Mouse (Mus musculus) CD4-positive, CD25-positive, alpha-beta regulatory T cell, adult 4 months (primary cell): ENCODE measurements around the gene Gstm2. TPM values are rescaled to one million over a fixed set of nuclear protein-coding genes. Genes with fewer than 3 reads are reported as not detected.
A peak's percentile ranks its signal among the peaks of the same experiment; 100 is the strongest.
"Not testable (repeated sequence)": the region's sequence is repeated elsewhere in the genome, so short reads cannot be mapped to it uniquely, and the experiment has no call there.

Experiments used
- ATAC-seq: one replicate; pipeline ENCODE4 v1.8.0; 2017
- polyA plus RNA-seq, 2 experiments: library from polyadenylated mRNA; unstranded; fragments of 100-300 nt; shearing (Covaris generic); gene quantifications; one replicate each; pipeline ENCODE4 v1.2.1; 2017

Gene Gstm2
- not detected for polyA plus RNA-seq

DNA sequence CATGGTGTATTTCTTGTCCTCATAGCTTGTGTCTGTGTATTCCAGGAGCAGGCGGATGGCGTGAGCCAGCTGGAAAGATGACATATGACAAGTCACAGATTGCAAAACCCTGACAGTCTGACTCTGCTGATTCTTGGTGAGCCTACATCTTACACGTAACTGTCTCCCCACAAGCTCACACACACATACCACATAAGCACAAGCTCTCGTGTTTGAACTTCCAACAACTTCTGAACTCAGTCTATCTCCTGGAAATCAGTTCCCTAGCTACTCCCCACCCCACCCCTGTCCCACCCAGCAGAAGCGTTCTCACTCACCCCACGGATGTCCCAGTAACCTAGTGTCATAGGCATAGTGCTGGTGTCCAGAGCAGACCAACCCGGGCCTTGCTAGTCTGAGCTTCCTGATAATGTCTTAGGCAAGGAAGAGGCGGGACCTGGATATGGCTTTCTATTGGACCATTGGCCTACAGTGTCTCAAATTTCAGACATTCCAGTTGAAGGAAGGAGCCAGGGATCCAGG, at the start of gene Gstm2:
TSS of gene Gstm2 (minus strand) at position 413 of the 522 bp plus-strand sequence.
- ATAC-seq, result no peak

DNA sequence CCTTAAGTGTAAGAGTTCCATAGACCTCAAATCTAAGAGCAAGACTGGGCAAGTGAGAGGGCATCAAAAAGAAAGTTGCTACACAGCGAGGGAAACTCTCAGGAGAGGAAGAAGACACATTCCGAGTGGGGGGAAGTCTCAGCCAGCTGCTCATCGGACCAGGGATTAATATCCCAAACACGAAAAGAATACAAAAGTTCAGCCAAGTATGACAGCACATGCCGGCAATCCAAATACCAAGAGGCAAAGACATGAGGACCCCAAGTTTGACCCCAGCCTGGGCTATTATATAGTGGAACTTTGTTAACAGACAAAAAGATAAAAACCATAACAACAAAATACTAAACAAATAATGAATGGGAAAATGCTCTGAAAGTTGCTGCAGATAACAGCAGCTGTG, 46.9 kb upstream of the Gstm2 start:
- no peak for ATAC-seq

DNA sequence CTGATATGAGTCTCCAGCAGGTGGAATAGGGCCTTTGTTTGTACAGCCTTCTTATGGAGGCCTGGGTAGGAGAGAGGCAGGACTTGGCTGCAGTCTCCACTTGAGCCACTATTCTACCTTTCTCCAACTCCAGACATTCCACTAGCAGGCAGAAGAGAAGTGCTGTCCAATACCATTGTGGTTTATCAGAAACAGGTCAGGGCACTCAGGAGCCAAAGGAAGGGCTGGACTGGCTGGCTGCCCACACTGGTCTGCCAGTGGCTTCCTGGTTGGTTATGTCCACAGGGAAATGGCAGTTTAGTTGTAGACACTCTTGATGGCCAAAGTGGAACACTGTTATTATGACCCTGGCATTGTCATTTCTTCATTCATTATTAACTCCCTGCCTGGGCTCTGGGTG, 45.9 kb upstream of the Gstm2 start:
- no peak for ATAC-seq

DNA sequence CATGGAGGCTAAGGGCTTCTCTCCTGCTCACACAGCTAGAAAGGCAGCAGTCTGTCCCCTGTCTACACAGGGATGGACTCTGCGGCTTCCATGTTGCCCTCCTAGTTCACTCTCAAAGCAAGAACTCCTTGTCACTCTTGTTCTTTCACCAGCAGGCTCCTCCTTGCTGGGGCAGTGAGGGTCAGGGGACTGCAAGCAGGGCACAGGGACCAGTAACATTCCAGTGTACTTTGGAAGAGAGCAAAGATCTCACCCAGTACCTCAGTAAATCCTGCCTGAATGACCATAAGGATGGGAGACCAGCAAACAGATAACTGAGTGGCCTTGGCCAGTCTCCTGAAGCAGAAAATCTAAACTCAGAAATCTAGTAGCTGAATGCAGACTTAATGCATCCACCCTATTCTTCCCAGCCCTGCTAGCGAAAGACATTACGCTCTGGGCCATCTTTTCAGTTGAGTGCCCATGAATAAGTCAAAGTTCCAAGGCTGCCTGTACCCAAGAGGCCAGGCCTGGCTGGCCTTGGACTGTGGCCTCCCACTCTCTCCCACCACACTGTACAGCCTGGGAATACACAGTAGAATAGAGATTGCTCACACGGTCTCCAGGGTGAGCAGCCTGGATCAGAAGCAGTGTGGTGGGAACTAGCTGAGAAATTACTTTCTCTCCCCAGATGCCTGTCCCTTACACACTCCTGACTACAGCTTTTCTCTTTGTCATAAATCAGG, 42.5 kb upstream of the Gstm2 start:
- ATAC-seq, result no peak

DNA sequence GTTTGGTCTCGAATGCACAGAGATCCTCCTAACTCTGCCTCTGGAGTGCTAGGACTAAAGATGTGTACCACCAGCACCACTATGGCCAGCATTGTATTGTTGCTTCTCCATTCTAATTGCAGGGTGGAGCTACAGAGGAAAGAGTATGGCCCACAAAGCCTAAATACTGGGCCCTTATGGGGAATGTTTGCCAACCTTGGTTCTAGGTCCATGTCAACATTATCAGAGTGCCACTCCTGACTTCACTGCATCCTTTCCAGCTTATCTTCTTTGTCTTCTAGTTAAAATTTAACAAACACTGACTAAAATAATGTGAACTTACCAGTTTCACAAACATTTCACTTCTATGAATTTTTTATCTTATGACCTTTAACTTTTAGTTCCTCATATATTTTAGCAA, 40.3 kb upstream of the Gstm2 start:
- no peak for ATAC-seq

DNA sequence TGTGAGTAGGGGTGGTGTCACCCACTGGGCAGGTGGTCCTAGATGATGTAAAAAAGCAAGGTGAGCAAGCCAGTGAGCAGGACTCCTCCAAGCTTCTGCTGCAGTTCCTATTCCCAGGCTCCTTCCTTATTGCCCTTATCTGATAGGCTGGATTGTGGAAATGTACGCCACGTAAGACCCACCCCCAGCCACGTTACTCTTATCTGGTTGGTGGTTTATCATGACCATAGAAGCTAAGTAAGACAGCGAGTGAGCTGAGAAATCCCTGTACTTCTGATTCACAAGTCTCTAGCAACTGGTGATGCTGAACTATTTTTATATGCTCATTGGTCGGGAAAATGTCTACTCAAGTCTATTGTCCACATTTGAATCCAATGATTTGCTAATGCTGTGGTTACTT, 39.8 kb upstream of the Gstm2 start:
- ATAC-seq, result no peak

DNA sequence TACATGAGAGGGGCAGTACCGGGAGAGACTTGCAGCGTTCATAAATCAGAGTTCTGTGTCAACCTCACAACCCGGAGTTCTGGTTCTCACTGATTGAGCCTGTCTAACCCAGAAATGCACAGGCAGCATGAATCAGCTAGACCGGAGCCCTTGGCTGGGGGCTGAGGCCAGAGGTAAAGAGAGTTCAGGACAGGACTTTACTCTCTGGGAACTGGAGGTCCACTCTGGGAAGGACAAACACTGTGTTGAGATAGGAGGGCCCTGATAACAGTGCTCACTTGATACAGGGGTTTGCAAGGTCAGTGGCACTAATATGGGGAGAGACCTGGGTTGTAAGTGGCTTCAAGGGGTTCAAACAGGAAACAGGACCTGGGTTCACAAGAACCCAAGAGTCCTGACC, 39.1 kb upstream of the Gstm2 start:
- no peak for ATAC-seq

DNA sequence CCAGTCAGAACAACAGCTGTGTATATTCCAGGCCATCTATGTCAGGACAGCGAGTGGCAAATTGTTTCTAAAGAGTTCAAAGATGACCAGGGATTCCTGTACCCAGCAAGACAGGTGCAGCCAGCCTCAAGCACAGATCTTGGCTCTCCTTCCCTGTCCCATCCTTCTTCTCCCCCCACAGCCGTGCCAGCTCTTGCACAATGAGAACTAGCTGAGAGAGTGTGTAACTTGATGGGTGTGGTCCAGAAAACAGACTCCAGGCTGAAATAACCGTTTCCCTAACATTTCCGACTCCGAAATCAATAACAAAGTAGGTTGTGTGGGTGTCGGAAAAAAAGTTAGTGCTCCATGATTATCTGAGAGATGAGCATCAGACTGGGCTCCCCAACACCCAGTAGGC, 36.4 kb upstream of the Gstm2 start:
- no peak for ATAC-seq

DNA sequence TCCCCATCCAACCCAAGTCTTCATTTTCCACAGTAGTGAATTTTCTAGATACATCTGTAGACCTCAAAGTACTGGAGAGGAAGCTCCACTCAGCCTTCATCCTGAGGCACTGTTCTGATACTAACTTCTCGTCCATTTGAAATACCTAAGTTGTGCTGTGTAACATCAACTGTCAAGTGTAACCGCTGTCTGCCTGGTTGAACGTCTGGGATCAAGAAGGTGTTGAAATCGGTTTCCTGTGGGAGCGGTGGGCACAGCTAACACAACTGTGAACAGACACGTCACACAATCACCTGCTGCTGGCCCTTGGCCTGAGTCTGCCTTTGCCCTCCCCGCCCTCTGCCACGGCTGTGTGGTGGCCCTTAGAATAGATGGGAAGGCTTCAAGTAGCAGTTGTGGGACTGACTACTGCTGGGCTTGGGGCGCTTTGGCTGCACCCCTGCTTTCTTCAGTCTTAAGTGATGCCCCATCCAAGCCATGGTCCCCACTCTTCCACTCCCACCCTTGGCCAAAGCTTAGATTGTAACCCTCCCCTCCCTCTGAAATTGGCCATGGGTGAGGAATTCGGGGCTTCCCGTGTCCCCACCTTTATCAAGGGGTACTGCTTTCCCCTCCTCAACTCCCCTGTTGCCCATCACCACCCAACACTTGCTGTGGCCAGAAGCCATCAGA, 34.2 kb upstream of the Gstm2 start:
- not testable (repeated sequence) for ATAC-seq

DNA sequence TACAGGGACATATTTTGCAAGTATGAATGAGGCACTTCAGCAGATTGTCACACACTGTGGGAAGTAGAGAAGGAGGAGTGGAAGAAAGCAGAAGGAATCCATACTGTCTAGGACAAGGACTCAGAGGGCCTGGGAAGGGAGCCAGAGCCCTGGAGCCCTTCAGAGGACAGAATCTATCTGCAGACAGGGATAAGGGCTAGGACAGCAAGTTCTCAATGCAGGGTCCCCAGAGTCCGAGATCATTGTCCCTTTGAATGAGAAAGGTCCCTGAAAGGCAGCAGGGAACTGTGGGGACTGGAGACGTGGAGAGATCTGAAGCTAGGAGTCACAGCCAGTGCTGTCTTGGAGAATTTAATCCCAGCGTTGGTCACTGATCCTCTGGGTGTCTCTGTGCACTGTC, 33.0 kb upstream of the Gstm2 start:
- ATAC-seq, result not testable (repeated sequence)

DNA sequence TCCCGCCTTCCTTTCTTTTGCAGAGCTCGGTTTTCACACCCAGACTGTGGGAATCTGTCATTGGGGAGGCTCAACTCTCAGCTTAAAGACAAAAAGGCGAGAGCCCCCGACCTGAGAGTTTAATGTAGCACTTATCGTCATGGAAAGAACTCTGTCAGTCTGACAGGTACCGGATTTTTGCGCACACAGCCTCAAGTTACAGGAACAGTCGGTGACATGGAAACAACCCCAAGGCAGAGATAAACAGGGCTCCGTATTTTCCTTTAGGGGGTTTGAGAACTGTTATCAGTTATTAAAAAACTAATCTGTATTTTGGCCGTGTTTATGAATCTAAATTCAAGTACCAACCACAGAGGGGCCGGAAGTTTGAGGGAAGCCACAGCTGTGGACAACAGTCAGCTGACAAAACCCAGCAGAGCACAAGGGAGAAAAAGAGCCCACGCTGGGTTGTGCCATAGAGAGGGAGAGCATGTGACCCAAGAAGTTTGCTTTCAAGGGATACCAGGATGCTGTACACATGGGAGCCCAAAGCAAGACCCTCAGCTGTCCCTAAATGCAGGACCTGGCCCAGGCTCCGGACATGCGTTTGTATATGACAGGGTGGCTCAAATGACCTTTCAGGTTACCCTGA, 32.1 kb upstream of the Gstm2 start:
- ATAC-seq, result peak; percentile 61

DNA sequence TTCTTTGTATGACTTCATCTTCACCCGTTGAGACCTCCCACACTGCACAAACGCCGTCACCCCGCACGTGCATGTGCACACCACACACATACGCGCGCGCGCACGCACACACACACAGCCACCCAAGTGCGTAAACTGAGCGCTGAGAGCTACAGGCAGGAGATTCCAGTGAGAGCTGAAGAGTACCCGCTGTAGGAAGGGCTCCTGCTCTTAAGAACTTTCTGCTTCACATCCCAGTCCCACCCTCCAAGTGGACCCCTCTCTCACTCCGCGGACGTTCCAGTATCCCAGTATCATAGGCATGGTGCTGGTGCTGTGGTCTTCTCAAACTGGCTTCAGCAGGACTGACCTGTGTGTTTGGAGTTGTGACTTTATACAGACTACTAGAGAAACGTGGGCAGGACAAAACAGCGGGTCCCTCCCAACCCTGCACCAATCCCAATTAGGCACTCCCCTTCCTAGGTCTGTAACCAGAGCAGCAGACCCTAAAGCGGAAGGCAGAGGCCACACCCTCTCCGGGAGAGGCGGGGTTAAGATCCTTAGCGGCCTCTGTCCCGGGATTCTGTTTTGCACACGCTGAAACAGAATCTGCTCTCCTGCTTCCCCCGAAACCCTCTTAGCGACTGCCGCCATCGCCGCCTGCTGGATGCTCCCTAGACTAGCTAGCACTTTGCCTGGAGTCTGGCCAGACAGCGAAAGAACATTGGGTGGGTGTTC, 31.4 kb upstream of the Gstm2 start, which contains the start of gene Gstm1:
TSS of gene Gstm1 (minus strand) at position 501 of the 717 bp plus-strand sequence.
- ATAC-seq, result peak; percentile 76

DNA sequence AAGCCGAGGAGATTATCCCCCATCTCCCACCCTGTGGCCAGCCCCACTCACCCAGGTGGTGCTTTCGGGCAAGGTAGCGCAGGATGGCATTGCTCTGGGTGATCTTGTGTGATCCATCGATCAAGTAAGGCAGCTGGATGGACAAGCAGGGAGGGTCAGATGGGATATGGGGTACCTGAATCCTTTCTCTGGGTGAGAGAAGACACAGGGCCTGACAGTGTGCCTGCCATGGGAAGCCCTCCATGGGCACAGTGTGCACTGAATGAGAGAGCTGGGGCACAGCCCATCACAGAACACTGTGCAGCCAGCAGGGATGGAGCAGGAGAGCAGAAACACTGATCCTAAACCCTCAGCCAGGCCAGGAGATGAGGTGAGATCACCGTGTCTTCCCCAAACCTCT, 30.2 kb upstream of the Gstm2 start:
- not testable (repeated sequence) for ATAC-seq

DNA sequence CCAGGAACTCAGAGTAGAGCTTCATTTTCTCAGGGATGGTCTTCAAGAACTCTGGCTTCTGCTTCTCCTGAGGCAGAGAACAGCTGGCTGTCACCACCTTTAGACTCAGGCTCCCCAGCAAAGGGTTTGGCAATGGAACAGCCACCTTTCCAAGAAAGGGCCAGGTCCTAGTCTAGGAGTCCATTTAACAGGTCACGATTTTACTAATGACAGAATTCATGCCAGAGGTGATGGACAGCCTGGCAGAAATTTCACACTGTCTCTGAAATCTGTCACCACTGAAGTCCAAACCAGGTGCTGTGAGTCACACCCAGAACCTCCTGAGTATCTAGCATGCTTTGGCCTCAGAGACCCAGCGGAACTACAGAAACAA, 28.7 kb upstream of the Gstm2 start:
- no peak for ATAC-seq

DNA sequence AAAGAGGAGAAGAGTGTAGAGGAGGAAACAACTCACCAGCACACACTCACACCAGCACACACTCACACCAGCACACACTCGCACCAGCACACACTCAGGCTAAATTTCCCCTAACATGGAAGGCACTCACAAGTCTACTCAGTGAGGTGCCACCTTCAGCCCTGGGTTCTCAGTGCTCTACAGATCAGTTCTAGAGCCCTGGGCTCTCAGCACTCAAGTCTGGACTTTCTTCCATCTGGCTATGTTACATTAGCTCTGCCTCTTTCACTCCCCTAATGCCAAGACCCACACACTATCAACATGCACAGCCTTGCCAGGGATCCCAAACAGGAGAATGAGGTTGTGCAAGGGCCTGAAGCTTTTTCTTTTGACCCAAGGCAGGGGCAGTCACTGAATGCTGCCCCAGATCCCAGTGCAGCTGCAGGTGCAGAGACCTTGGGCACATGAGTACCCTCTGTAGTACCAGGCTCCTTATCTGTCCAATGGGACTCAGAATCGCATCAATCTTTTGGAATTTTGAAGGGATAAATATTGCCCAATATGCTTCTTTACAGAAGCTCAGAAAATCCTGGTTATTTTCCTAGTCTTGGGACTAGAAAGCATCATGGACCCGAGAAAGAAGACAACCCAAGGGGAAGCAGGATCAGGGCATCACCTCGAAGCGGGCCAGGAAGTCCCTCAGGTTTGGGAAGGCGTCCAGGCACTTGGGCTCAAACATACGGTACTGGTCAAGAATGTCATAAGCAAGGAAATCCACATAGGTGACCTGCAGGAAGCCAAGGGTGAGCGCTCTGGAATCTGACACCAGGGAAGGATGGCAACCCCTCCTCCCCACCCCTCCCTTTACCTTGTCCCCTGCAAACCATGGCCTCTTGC, 28.1 kb upstream of the Gstm2 start:
- ATAC-seq, result no peak

DNA sequence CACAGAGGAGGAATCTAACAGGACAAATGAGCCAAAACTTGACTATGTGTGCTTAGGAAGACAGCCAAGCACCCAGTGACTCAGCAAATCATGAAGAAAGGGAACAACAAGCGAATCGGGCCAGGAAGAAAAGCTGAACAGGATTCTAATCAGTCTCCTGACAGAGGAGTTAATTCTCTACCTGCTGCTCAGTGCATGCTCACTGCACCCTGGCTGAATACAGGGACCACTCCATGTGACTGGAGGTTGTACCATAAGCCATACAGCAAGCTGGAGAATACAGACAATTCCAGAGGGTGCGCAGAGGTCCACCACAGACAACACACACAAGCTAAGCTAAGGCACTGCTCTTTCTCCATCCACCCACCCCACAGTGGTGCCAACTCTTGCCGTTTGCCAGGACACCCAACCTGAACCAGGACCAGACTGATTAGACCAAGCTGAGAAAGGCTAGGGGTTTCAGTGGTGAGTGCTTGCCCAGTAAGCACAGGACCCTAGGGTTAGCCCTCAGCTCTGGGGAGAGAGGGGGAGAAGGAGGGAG, 27.1 kb upstream of the Gstm2 start:
- ATAC-seq, result no peak

DNA sequence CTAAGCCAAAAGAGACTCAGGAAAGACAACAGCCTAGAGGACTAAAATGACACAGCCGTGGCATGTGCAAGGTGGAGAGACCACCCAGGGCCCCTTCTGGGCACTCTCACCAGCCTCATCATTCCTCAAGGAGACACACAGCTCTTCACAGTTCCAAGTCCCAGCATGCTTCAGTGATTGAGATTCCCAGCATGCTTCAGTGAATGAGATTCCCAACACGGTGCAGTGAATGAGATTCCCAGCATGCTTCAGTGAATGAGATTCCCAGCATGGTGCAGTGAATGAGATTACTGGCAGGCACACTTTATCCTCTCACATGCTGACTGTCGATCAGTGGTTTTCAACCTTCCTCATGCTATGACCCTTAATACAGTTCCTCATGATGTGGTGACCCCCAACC, 25.3 kb upstream of the Gstm2 start:
- no peak for ATAC-seq

DNA sequence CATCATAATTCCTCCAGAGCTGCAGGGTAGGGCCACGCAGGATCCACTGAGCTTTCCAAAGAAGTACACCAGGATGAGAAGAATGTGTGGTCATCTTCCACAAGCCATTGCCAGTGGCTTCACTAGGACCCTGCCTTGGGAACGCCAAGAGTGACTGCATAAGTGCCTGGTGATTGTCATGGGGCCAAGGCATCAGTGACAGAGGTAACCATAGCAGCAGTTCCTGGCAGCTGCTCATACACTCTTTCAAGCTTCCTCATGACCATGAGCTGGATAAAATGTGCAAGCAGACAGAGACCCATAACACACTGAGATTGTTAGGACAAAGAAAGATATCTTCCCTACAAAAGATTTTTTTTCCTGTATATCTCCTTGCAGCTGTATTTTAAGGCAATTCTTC, 24.0 kb upstream of the Gstm2 start:
- no peak for ATAC-seq

DNA sequence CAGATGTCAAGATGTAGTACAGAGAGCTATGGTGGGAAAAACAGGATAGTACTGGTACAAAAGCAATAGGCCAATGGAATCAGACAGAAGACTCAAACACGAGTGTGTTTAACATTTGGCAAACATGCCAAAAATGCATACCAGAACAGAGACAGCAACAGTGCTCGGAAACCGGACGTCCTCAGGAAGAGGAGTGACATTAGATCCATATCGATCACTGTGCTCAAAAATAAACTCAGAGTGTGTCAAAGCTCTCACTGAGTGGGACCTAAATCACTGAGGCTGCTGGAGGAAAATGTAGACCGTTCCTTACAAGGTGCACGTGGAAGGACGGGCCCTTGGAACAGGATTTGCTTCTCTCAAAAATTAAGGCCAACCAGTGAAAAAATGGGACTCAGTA, 15.8 kb upstream of the Gstm2 start:
- no peak for ATAC-seq

DNA sequence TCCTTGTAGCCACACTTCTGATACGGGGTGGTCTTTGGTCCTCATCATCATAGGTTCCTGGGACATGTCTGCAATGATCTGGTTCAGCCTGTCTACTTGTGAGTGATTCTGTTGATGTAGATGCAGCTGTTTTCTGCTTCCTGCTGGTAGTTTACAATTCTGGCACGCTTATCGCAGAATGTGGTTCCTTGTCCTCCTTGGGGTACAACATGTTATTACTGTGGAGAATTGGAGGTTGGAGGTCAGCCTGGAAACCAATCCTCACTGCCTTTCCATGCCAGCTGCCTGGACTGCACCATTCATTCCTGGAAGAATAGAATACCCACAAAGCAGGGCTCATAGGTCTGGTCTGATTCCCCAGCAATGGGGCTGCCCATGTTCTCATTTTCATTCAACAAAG, 13.2 kb upstream of the Gstm2 start:
- ATAC-seq, result no peak

DNA sequence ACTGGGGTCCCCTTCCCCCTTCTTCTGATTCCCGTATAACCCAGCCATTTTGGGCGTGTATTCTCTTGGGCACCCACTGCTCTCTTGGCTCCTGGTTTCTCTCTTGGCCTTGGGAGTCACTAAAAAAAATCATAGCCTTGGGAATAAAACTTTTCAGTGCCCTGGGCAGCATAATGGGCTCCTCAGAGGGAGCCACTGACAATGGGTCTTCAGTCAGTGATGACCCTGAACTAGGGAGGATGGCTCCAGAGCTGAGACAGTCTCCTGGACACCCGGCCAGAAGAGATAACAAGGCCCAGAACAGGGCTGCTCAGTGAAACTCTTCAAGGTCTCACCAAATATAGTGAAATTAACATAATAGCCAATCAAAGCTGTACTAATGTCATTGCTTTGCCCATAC, 12.3 kb upstream of the Gstm2 start:
- ATAC-seq, result no peak

DNA sequence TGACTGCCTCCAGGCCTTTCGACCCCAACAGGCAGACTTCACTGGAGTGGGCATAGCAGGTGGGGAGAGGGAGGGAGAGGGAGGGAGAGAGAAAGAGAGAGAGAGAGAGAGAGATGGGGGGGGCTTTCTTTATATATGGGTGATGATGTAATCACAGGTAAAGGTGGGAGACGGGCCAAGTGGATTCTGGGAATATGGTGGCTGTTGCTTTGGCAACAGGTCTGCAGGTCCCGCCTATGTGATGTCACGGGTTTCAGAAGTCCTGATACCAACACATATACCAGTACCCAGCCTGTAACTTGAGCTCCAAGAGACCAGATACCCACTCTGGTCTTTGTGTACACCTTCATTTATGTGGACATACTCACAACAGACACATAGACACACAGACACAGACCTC, 10.3 kb upstream of the Gstm2 start:
- ATAC-seq, result no peak
